Mouse (Mus musculus): Measurements from ENCODE around the gene Rad50. TPM values are rescaled to one million over a fixed set of nuclear protein-coding genes. Genes with fewer than 3 reads are reported as not detected.

The Rad50 gene
- 10 to 100 TPM in 3 of 4 experiments, 1 to 10 TPM in 1; 9.9 to 12.1 (median 11.8) TPM for total RNA-seq (2022)

DNA sequence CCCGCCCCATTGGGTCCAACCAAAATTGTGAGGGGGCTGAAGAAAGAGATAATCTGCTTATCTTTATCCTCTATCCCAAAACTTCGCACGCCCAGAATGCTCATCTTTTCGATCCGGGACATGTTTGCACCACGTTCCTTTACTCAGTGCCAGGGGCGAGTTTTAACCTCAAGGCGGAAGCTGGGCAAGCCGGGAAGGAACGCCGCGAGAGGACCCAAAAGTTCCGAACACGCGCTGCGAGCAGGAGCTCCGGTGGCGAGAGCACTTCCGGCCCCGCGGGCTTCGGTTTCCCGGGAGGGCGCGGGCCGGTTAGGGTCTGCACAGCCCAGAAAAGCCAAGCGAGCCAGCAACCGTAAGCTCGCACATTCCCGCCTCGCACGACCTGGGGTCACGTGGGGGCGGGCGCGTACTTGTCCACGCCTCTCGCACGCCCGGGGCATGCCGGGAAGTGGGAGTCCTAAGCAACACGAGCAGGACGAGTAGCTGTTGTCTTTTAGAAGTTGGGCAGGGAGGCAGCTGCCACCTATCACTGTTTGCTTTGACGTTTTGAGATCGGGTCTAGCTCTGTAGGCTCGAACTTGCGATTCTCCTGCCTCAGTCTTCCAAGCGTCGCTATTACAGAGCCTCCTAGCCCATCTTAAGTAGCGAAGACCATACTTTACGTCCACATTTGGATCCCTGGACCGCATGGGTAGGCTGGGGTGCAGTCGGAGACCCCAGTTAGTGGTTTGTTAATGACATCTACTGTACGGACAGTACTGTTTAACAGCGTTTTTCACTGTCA is at the start of gene Rad50:
Rad50 (minus strand) TSS at position 386 of the 784 bp plus-strand sequence.
- peak; percentile 81 to 88 for DNase-seq (ENCODE audit: low spot score in 2 of 2)

DNA sequence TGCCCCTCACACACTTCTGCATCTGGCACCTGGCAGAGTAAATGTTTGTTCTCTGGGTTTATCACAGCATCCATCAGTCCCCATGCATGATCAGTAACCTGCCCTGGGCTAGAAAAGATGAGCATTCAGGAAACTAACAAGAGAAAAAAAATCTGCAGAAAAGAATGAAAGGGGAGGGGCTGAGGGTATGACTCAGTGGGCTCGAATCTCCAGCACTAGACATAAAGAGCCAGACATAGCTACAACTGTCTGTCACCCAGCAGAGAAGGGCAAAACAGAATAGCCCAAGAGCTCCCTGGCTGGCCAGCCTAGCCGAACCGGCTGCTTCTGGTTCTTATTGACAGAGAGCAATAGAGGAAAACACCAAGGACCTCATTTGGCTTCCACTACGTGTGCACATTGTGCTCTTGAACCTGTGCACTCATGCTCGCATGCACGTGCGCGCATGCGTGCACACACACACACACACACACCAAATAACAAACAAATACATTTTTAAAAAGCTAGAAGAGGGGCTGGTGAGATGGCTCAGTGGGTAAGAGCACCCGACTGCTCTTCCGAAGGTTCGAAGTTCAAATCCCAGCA is 48.0 kb upstream of the Rad50 start:
- no peak for DNase-seq (ENCODE audit: low spot score in 2 of 2)

DNA sequence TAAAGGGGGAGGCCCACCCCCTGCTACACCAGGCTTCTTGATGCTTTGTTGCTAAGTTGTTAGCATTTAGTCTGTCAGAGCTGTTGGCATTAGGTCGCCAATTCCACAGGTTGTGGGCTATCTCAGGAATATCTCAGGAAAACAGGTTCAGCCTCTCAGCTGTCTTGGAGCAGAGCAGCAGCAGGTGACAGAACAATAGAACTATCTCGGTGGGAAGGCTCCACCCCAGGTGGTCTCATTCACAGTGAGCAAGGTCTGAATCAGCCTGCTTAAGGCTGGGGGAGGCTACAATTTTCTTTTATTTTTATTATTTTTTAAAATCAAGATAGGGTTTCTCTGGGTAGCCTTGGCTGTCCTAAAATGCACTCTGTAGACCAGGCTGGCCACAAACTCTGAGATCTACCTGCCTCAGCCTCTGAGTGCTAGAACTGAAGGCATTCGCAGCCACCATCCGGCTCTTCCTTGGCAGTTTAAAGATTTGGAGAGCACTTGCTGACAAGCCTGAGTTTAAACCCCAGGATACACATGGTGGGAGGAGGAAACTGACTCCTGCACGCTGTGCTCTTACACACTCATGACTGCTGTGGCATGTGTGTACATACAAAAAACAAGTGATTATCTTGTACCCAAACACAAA is 42.7 kb upstream of the Rad50 start:
- no peak for DNase-seq (ENCODE audit: low spot score in 2 of 2)

DNA sequence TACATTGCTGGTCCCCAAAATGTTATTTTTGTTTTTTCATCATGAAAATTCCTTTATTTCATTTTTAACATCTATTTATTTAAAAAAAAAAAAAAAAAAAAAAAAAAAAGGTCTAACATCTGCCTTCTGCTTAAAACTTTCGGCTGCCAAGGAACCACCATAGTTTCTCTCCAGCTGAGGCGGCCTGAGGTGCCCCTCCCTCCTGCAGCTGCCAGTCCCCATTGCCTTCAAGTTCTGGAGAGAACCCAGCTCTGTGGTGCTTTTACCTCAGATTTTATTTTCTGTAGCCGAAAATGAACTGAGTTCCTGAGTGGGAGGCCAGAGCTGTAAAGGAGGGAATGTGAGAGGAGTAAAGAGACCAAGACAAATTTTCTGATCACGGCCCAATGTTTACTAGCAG is 42.2 kb upstream of the Rad50 start:
- DNase-seq (ENCODE audit: low spot score in 2 of 2), result no peak

GRCm38 (mm10) chr11:53748614-53749013 is 41.5 kb upstream of the Rad50 start:
- no peak for DNase-seq (ENCODE audit: low spot score in 2 of 2)

- DNase-seq (ENCODE audit: low spot score in 2 of 2), result no peak
These were observed 40.9 kb upstream of the Rad50 start for GRCm38 (mm10) chr11:53747985-53748384.

DNA sequence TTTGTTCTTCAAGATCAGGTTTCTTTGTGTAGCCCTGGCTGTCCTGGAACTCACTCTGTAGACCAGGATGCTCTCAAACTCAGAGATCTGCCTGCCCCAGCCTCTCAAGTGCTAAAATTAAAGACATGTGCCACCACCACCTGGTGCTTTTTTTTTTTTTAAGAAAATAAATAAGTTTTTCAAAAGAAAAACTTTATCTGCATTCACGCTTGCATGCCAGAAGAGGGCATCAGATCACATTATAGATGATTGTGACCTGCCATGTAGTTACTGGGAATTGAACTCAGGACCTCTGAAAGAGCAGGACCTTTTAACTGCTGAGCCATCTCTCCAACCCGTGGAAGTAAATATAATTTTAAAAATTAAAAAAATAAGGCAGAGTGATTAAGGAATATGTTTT is 38.1 kb upstream of the Rad50 start:
- no peak for DNase-seq (ENCODE audit: low spot score in 2 of 2)

- no peak for DNase-seq (ENCODE audit: low spot score in 2 of 2)
These were observed 35.2 kb upstream of the Rad50 start for GRCm38 (mm10) chr11:53742353-53742752.

GRCm38 (mm10) chr11:53737573-53737946 is 30.4 kb upstream of the Rad50 start:
- peak in 1 of 2 experiments; percentile 40 for DNase-seq (ENCODE audit: low spot score in 2 of 2)

- peak; percentile 20 to 67 for DNase-seq (ENCODE audit: low spot score in 2 of 2)
These were observed 29.9 kb upstream of the Rad50 start for GRCm38 (mm10) chr11:53736771-53737572.

DNA sequence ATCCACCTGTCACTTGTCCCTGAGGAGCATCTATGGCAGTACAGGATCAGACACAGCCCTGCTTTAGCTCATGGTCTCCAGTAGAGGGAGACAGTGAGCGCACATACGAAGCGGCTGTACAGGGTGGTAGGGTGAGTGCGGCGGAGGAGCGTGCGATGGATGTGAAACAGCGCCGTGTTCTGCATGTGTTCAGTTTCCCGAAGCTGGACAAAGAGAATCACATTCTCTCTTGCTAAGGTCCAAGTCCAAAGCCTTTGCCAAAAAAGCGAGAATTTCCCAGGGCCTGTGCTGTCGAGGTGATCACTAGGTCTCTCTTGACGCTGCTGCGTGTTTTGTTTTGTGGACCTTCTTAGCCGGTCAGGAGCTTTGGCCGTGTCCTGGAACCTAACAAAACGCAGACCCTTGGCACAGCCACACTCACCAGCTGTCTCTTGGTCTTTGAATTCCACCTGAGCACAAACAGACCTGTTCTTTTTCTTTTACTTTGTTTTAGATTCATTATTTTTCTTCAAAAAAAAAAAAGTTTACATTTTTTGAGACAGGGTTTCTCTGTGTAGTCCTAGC is 28.6 kb upstream of the Rad50 start:
- DNase-seq (ENCODE audit: low spot score in 2 of 2), result peak; percentile 20 to 30

DNA sequence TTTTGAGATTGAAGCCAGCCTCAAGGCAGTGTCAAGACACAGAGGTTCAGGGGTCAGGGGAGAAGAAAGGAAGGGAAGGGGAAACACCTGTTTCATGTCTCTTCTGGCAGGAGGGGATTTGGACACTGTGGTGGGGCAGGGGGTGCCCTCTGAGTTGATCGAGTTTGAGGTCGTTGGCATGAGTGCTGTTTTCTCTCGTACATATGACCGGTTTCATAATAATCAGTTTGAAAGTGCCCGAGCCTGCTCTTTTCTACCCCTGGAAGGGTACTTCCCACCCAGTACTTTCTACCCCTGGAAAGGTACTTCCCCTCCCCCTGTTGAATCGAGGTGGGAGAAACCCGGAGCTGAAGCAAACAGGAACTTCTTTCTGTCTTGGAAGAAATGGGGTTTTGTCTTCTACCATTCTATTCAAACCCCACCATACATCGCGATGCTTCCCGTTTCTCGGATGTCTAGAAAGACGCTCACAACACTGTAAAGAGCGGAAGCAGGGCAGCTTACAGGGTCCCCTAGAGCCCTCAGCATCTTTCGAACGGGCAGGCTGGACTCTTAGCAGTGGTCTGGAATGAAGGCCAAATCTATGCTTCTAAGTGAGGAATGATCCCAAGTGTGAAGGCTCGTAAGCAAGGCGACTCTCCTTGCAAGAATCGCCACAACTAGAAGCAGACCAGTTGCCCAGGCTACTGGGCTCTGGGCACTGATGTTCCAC is 28.0 kb upstream of the Rad50 start:
- no peak for DNase-seq (ENCODE audit: low spot score in 2 of 2)

GRCm38 (mm10) chr11:53734431-53734830 is 27.3 kb upstream of the Rad50 start:
- DNase-seq (ENCODE audit: low spot score in 2 of 2), result no peak

- no peak for DNase-seq (ENCODE audit: low spot score in 2 of 2)
These were observed 26.7 kb upstream of the Rad50 start for GRCm38 (mm10) chr11:53733824-53734223.

- no peak for DNase-seq (ENCODE audit: low spot score in 2 of 2)
These were observed 25.1 kb upstream of the Rad50 start for GRCm38 (mm10) chr11:53732244-53732643.

- DNase-seq (ENCODE audit: low spot score in 2 of 2), result no peak
These were observed 24.3 kb upstream of the Rad50 start for GRCm38 (mm10) chr11:53731457-53731856.

DNA sequence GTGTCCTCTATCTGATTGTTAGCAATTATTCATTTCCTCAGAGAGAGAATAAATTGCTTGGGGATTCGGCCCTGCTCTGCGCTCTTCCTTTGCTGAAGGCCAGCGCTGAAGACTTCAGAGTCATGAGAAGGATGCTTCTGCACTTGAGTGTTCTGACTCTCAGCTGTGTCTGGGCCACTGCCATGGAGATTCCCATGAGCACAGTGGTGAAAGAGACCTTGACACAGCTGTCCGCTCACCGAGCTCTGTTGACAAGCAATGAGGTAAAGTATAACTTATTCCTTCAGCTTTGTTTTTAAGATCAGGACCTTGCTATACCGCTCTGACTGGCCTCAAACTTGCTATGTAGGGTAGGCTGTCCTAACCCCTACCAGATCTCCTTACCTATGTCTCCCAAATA is 13.6 kb upstream of the Rad50 start, which contains the start of gene Il5:
Il5 (plus strand) TSS at position 80 of the 400 bp plus-strand sequence.
- DNase-seq (ENCODE audit: low spot score in 2 of 2), result no peak

- DNase-seq (ENCODE audit: low spot score in 2 of 2), result no peak
These were observed 12.6 kb upstream of the Rad50 start for GRCm38 (mm10) chr11:53719701-53720100.

GRCm38 (mm10) chr11:53707718-53708009 is 545 bp upstream of the Rad50 start:
- no peak for DNase-seq (ENCODE audit: low spot score in 2 of 2)

DNA sequence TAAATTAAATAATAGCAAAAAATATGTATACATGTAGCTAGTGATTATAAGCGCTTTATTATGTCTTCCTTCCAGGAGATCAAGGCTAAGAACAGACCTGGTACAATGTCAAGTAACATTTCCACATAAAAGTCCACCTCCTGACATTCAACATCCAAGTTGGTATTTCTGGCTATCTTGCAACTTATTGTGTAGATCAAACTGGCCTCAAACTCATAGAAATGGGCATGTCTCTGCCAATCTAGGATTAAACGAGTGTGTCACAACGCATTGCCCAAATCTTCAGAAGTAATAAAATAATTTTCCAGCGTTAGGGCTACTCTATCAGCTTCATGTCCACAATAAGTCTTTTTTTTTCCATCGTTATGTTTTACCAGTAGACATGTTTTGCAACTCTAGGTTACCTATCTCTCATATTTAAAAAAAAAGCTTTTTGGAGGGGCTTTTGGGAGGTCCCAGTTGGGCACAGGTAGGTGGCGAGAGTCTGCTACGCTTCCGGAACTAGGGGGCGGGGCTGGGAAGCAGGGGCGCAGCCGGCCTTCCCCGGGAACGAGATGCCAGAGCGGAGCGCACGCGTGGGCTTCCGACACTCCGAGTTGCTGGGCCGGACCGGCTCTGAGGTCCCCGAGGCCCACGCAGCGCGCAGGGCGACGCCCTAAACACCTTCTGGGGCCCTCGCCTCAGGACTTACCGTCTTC is 734 bp downstream of the Rad50 start:
- DNase-seq (ENCODE audit: low spot score in 2 of 2), result no peak
